Mouse (Mus musculus): ENCODE results near the gene Oprd1.

Oprd1 gene

GRCm38 (mm10) chr4:132078296-132078714, 66.0 kb downstream of the Oprd1 start:
- peak; percentile 73 for DNase-seq

- DNase-seq, result peak; percentile 94
Measured at GRCm38 (mm10) chr4:132077445-132077844, 66.8 kb downstream of the Oprd1 start.

GRCm38 (mm10) chr4:132076480-132077405, 67.5 kb downstream of the Oprd1 start:
- DNase-seq, result peak; percentile 97

GRCm38 (mm10) chr4:132075796-132076195, 68.5 kb downstream of the Oprd1 start:
- no peak for DNase-seq

GRCm38 (mm10) chr4:132074933-132075769, 69.1 kb downstream of the Oprd1 start, which contains the start of gene Epb41:
Gene Epb41, minus strand, starts transcription at chr4:132075321.
- DNase-seq, result peak; percentile 100

GRCm38 (mm10) chr4:132074077-132074932, 70.0 kb downstream of the Oprd1 start, which contains the start of gene Gm10300:
Gene Gm10300, plus strand, starts transcription at chr4:132074697.
- DNase-seq, result peak; percentile 82

GRCm38 (mm10) chr4:132072946-132073345, 71.3 kb downstream of the Oprd1 start:
- peak; percentile 56 for DNase-seq

GRCm38 (mm10) chr4:132072156-132072555, 72.1 kb downstream of the Oprd1 start:
- DNase-seq, result no peak

GRCm38 (mm10) chr4:132071674-132072073, 72.6 kb downstream of the Oprd1 start:
- DNase-seq, result no peak

GRCm38 (mm10) chr4:132067938-132068235, 76.4 kb downstream of the Oprd1 start:
- no peak for DNase-seq

GRCm38 (mm10) chr4:132067112-132067937, 77.0 kb downstream of the Oprd1 start:
- peak; percentile 58 for DNase-seq

- DNase-seq, result no peak
Measured at GRCm38 (mm10) chr4:132066101-132066773, 78.0 kb downstream of the Oprd1 start.

GRCm38 (mm10) chr4:132065578-132065977, 78.7 kb downstream of the Oprd1 start:
- DNase-seq, result no peak

- DNase-seq, result no peak
Measured at GRCm38 (mm10) chr4:132064550-132064949, 79.7 kb downstream of the Oprd1 start.

GRCm38 (mm10) chr4:132062934-132063884, 81.1 kb downstream of the Oprd1 start:
- DNase-seq, result no peak

GRCm38 (mm10) chr4:132062289-132062688, 82.0 kb downstream of the Oprd1 start:
- DNase-seq, result no peak
